Mouse (Mus musculus): ENCODE results near the gene Igsf3.

GRCm38 (mm10) chr3:101487436-101487835 is 110.6 kb downstream of the Igsf3 start:
- TF ChIP-seq POLR2AphosphoS5 (IDR thresholded peaks at IDR 0.05; ENCODE audit: borderline replicate concordance, low read depth, low read length) (no peak), E2F4 (IDR thresholded peaks at IDR 0.05; ENCODE audit: borderline replicate concordance, low read depth, low read length) (no peak), CTCF (IDR thresholded peaks at IDR 0.05 in 2 of 3, conservative IDR thresholded peaks at IDR 0.05 in 1 of 3; ENCODE audit: control insufficient read depth in 1 of 3, insufficient read depth in 1 of 3, low read depth in 2 of 3, low read length in 3 of 3, poor library complexity in 1 of 3, severe bottlenecking in 1 of 3) (no peak), ZNF384 (IDR thresholded peaks at IDR 0.05; ENCODE audit: low read depth, low read length) (no peak), POLR2A (IDR thresholded peaks at IDR 0.05; ENCODE audit: control insufficient read depth in 1 of 2, insufficient read depth in 1 of 2, low read depth in 1 of 2, low read length in 2 of 2, poor library complexity in 1 of 2) (no peak), EP300 (IDR thresholded peaks at IDR 0.05; ENCODE audit: low read depth in 1 of 2, low read length in 2 of 2) (no peak), MAZ (IDR thresholded peaks at IDR 0.05; ENCODE audit: low read depth, low read length) (no peak), CHD2 (IDR thresholded peaks at IDR 0.05; ENCODE audit: low read length) (no peak), HCFC1 (IDR thresholded peaks at IDR 0.05; ENCODE audit: low read depth, low read length) (no peak), ETS1 (IDR thresholded peaks at IDR 0.05; ENCODE audit: low read depth, low read length) (no peak), MAFK (IDR thresholded peaks at IDR 0.05; ENCODE audit: borderline replicate concordance, low read depth, low read length) (no peak)
